Mouse (Mus musculus) ovary, postnatal 10 days (tissue): Measurements from ENCODE around the gene Cbr1.
A peak's percentile ranks its signal among the peaks of the same experiment; 100 is the strongest.
"Not testable (repeated sequence)": the region's sequence is repeated elsewhere in the genome, so short reads cannot be mapped to it uniquely, and the experiment has no call there.

Experiments
- DNase-seq: peaks from one replicate; pipeline ENCODE4 v3.0.0; 2022; ENCODE audit warnings: low spot score

Gene Cbr1

GRCm38 (mm10) chr16:93597551-93597950, 8.1 kb upstream of the Cbr1 start:
- no peak for DNase-seq

GRCm38 (mm10) chr16:93599461-93599860, 6.2 kb upstream of the Cbr1 start:
- no peak for DNase-seq

- peak; percentile 86 for DNase-seq
These were observed 2.0 kb upstream of the Cbr1 start, which contains the start of gene Setd4 for GRCm38 (mm10) chr16:93603439-93604212. Gene Setd4, minus strand, starts transcription at chr16:93604063.

- DNase-seq: no peak
These were observed 1.1 kb upstream of the Cbr1 start for GRCm38 (mm10) chr16:93604481-93604969.

GRCm38 (mm10) chr16:93606146-93606545, 493 bp downstream of the Cbr1 start:
- no peak for DNase-seq

- peak; percentile 57 for DNase-seq
These were observed 2.0 kb downstream of the Cbr1 start for GRCm38 (mm10) chr16:93607669-93608101.

- no peak for DNase-seq
These were observed 3.1 kb downstream of the Cbr1 start for GRCm38 (mm10) chr16:93608731-93609130.

- no peak for DNase-seq
These were observed 4.1 kb downstream of the Cbr1 start for GRCm38 (mm10) chr16:93609796-93610195.

GRCm38 (mm10) chr16:93610961-93611360, 5.3 kb downstream of the Cbr1 start:
- DNase-seq: no peak

GRCm38 (mm10) chr16:93615118-93615870, 9.6 kb downstream of the Cbr1 start:
- DNase-seq: peak; percentile 41

- DNase-seq: not testable (repeated sequence)
These were observed 18.1 kb downstream of the Cbr1 start for GRCm38 (mm10) chr16:93623759-93624158.

GRCm38 (mm10) chr16:93624671-93625070, 19.0 kb downstream of the Cbr1 start:
- DNase-seq: no peak

GRCm38 (mm10) chr16:93626745-93627144, 21.1 kb downstream of the Cbr1 start:
- DNase-seq: no peak

GRCm38 (mm10) chr16:93627761-93628400, 22.2 kb downstream of the Cbr1 start, which contains the start of gene Gm5678:
Gene Gm5678, plus strand, starts transcription at chr16:93628097.
- DNase-seq: no peak

GRCm38 (mm10) chr16:93644006-93644405, 38.4 kb downstream of the Cbr1 start:
- no peak for DNase-seq

- no peak for DNase-seq
These were observed 43.0 kb downstream of the Cbr1 start for GRCm38 (mm10) chr16:93648441-93649183.
